Mouse (Mus musculus): ENCODE results near the gene Hdac9.

- TF ChIP-seq CTCF (IDR thresholded peaks at IDR 0.05; ENCODE audit: low read depth, low read length), result no peak
- TF ChIP-seq GATA1 (IDR thresholded peaks at IDR 0.05; ENCODE audit: borderline replicate concordance, low read length), result no peak
- TF ChIP-seq POLR2AphosphoS5 (IDR thresholded peaks at IDR 0.05; ENCODE audit: insufficient replicate concordance, low read depth, low read length), result no peak
- TF ChIP-seq TAL1 (conservative IDR thresholded peaks at IDR 0.05; ENCODE audit: low read depth, low read length), result no peak
Measured at GRCm38 (mm10) chr12:34806528-34806927, 110.4 kb downstream of the Hdac9 start.
